Mouse (Mus musculus): ENCODE measurements around the gene Acoxl.

The Acoxl gene

DNA sequence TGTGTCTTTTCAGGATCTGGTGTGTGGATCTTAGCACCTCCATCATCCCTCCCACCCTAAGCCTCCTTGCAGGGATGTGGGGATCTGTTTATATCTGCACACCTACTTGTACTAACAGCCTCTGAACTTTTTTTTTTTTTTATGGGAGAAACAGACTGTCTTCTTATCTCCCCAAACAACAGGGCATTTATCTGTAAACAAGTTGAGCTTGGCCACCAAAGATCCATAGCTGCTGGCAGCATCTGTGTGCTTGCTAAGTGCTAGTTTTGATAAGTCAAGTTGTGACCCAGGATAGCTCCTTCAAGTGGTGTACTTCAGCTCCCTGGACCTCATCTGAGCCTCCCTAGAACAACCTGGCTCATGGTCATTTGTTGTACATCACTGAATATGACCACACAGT is 305.3 kb downstream of the Acoxl start:
- no peak for DNase-seq (ENCODE audit: low spot score)

DNA sequence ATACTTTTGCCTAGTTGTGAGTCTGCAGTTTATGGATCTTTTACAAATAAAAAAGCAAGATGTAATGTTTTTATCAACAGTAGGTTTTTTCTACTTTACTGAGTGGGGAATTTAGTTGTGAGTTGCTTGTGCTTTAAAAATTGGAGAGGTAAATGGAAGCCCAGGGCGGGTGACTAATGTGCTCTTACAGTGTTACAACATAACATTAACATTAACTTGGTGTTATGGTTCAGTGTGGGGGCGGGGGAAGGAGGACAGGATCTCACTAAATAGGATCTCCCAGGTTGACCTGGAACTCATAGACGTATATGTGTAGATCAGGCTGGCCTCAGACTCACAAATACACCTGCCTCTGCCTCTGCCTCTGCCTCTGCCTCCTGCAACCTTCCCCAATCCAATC is 306.8 kb downstream of the Acoxl start:
- no peak for DNase-seq (ENCODE audit: low spot score)

DNA sequence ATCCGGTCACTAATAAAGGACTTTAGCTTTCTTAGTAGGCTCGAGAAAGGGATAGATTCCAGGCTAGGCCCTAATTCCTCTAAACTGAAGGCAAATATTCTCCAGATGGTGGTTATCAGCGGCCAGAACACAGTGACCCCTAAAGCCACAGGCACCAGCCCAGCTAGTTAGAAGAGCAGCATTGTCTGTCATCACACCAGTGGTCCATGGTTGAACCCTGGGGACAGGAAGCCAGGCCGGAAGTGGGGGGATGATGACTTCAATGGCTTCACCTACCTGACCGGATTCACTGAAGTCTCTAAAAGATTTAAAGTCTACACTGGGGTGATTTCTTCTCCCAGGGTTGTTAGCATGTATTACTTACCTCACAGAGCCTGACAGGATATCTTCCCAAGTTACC is 310.9 kb downstream of the Acoxl start:
- DNase-seq (ENCODE audit: low spot score), result no peak

DNA sequence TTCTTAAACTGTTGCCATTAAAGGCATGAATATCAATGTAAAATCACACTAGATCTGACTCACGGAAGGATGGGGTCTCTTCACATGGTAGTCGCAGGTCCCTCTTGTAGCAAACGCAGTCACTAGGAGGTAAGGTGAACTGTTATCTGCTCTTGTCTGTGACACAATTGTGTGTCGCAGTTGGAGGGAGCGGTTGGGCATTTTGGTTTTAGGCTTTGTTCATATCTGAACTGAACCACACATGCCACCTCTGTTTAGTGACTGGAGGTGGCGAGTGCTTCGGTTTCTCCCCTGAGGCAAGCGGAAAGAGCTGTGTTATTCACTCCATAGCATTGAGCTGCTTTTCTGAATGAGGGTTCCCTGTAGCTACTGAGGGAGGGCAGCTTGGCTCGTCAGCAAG is 313.5 kb downstream of the Acoxl start:
- DNase-seq (ENCODE audit: low spot score), result no peak

DNA sequence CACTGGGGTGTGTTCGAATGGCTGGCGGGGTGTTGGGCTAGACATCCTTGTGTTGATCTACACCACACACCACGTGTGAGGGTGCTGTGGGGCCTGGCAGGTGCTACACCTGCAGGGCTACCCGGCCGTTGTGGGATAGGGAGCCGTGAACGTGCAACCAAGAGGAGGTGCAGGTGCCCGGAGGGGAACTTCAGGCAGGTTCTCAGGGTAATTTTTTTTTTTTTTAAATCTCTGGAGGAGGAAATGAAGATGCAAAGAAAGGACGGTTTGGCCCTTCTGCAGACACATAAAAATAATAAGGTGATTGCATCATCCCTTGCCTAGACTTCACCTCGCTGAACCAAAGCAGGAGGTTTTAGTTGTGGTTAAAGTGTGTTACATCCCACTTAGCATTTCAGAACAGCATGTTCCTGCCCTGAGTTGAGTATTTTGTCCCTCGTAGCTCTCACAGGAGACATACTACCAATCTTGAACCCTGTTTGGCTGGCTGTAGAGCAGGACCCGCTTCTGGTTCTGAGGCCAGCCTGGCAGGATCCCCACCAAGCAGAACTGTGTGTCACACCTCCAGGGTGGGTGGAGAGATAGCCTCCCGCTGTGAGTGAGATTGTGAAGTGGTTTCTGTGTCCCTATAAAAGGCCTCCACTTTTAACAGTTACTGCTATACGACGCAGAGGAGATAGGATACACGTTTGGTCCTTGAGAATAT is 314.3 kb downstream of the Acoxl start:
- no peak for DNase-seq (ENCODE audit: low spot score)

GRCm38 (mm10) chr2:128153551-128153910 is 314.9 kb downstream of the Acoxl start:
- DNase-seq (ENCODE audit: low spot score), result no peak

DNA sequence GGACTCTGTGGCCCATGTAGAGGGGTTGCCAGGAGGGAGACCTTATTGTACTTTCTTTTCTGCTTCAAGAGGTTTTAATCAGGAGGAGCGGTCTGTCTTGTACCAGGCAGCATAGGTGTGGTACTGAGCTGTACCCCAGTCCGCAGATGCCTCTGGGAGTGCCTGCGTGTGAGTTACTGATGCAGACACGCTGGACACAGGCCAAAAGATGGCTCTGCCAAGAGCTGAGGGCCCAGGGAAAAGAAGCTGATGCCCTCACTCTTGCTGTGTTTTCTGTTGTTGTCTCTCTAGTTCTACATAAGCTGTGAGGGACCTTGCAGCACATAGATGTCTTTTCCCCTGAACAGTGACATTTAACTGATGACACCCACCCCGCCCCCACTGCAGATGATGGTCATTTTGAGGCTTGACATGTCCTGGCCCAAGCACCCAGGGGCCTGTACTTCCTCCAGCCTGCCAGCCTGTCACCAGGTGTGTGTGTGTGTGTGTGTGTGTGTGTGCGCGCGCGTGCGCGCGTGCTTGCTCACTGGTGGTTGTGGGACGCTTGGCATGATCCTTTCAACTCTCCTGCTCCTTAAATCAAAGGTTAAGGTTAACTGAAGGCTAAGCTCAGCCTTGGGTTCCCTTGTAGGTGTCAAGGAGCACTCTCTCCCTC is 316.9 kb downstream of the Acoxl start:
- DNase-seq (ENCODE audit: low spot score), result no peak

- DNase-seq (ENCODE audit: low spot score), result no peak
These were observed 317.4 kb downstream of the Acoxl start for GRCm38 (mm10) chr2:128156067-128156462.

DNA sequence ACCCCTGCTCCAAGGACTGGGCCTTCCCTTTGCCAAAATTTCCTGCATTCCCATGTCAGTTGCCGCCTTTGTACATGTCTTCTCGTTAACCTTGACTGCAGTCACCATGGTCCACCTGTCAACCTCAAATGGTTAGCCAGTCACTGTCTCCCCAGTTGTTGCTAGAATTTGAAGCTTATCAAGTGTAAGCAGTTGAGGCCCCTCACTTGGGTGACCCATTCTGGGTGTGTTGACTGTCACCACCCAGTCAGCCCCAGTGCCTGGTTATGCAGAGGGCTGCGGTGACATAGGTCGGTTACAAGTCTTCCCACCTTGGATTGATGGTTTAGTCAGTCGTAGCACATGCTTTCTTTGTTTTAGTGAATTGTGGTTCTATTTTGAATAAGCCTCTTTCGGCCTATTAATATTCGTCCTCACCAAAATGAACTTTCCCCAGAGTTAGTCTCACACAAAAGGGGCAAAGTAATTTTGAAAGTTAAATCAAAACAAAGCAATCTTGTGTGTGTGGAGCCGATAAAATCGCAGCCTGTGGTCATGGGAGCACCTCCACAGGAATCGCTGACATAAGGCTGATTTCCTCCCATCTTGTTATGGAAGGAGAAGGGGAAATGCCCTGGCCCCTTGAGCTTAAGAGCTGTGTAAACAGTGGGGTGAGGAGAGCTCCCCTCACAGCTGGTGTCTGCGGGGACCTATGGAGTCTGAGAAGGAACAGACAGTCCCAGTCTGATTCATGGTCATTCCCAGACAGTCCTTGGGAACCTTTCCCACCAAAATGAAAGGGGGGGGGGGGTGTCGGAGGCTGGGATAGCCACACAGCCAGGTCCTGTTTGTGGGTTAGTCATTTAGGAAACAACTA is 318.1 kb downstream of the Acoxl start:
- DNase-seq (ENCODE audit: low spot score), result no peak

GRCm38 (mm10) chr2:128158734-128159410 is 320.2 kb downstream of the Acoxl start:
- DNase-seq (ENCODE audit: low spot score), result no peak

DNA sequence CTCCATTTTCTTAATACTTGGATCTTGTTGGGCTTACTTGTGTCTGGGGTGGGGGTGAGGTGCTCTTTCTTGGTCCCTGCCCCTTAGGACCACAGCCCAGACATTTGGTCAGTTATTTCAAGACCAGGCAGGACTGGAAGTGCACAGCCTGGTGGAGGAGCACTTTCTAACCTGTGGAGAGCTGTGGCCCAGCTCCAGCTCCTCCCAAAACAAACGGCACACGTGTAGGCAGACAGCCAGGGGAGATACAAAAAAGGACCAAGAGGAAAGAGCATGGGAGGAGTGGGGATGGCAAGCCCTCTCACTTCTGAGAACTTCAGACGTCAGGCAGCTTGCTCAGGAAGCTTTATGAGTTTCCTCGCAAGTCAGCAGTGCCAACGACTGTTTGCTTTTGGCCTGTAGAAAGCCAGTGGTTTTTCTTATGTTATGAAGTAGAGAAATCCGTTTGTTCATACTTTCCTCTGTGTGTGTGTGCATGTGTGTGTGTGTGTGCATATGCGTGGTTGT is 321.0 kb downstream of the Acoxl start:
- no peak for DNase-seq (ENCODE audit: low spot score)

DNA sequence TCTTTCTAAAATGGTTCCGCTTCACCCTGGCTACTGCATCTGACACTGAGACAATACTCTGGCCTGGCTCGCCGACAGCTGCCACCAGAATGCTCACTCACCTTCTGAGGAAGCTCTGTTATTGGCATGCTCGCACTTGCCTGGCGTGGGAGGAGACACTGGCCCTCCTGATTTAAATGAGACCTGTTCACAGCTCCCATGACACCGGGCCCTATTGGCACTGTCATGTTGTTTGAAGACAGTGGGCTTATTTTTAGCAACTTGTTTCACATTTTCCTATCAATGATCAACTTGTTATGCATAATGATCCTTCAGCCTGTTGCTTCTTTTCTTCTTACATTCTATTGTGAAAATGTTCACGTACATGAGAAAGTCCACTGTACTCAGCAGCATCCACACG is 324.5 kb downstream of the Acoxl start:
- DNase-seq (ENCODE audit: low spot score), result no peak

DNA sequence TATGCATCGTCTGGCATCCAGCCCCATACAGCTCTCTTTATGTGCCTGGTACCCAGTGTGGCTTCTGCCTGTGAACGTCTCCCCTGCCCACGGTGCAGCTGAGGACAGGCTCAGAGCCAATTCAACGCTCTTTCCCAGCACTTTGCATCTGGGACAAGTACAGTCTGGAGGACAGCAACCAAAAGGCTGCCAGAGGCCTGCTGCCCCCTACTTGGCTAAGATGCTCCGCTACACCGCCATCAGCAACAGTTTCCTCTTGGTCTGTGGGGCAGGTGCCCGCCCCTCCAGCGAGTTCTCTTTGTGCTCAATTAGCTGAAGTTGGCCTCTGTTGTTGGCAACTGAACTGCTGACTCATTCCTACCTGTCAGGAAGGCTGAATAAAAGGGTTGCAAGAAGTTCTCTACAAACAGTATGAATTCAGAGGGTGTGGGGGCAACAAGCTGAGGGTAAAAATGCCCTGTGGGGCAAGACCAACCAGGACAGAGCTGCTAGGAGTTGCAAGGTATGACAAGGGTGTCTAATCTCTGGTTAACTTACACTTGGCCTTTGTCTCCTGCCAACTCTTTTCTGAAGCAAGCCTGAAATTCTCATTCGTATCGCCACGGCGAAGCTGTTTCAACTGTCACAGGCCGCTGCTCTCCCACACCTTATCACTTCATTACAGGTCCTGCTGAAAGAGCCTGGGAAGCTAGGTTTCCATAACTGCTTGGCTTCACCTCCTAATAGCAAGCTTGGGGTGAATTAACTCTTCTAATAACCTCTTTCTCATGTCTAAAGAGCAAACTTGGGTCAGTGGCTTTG is 328.1 kb downstream of the Acoxl start:
- DNase-seq (ENCODE audit: low spot score), result peak; percentile 16

GRCm38 (mm10) chr2:128167930-128168329 is 329.3 kb downstream of the Acoxl start:
- no peak for DNase-seq (ENCODE audit: low spot score)

- no peak for DNase-seq (ENCODE audit: low spot score)
These were observed 330.8 kb downstream of the Acoxl start for GRCm38 (mm10) chr2:128169486-128169885.

GRCm38 (mm10) chr2:128169972-128170371 is 331.3 kb downstream of the Acoxl start:
- no peak for DNase-seq (ENCODE audit: low spot score)

GRCm38 (mm10) chr2:128170614-128171013 is 331.9 kb downstream of the Acoxl start:
- no peak for DNase-seq (ENCODE audit: low spot score)

DNA sequence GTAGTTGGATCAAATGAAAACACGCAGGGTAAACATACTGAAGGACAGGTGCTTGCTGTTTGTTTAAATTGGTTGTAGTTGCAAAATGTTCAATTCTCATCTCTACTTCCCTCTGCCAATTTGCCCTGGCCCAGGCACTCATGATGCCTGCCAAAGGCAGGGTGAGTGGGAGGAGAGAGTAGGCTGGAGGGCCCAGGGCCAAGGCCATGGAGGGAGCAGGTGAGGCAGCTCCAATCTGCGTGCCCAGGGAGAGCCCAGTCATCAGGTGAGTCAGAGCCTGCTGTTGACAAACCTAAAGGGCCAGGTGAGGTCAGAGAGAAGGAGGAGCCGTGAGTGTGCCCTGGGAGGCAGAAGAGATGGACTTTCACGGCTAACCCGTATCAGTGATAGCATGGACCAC is 333.6 kb downstream of the Acoxl start:
- DNase-seq (ENCODE audit: low spot score), result peak; percentile 16
